Mouse (Mus musculus) myocyte (in vitro differentiated cells): ENCODE measurements around the gene Zfp423. TPM values are rescaled to one million over a fixed set of nuclear protein-coding genes. Genes with fewer than 3 reads are reported as not detected.

ENCODE experiments used
- H3K27me3 ChIP-seq: one replicate; pipeline ENCODE4 v1.6.1; 2011; ENCODE audit not compliant: control insufficient read depth, insufficient read depth, insufficient read length
- H3K36me3 ChIP-seq: one replicate; pipeline ENCODE4 v1.6.1; 2011; ENCODE audit not compliant: control insufficient read depth, insufficient read depth
- H3K4me2 ChIP-seq: one replicate; pipeline ENCODE4 v1.6.1; 2011; ENCODE audit warnings: low read depth, control low read depth
- H3K4me3 ChIP-seq: one replicate; pipeline ENCODE4 v1.5.1; 2011; ENCODE audit warnings: mild to moderate bottlenecking, control low read depth, moderate library complexity
- H3K79me2 ChIP-seq: one replicate; pipeline ENCODE4 v1.6.1; 2011; ENCODE audit not compliant: control insufficient read depth, insufficient read depth
- H3ac ChIP-seq: one replicate; pipeline ENCODE4 v1.6.1; 2011; ENCODE audit not compliant: control insufficient read depth, insufficient read length
- CEBPB ChIP-seq: IDR thresholded peaks from 2 replicates; pipeline ENCODE4 v1.6.1; 2011; ENCODE audit warnings: mild to moderate bottlenecking, moderate library complexity; ENCODE audit not compliant: poor library complexity, insufficient read depth, severe bottlenecking
- E2F4 ChIP-seq: IDR thresholded peaks from one replicate; pipeline ENCODE4 v1.6.1; 2011; ENCODE audit warnings: mild to moderate bottlenecking, control low read depth, moderate library complexity; ENCODE audit not compliant: insufficient read depth
- MAX ChIP-seq: IDR thresholded peaks from one replicate; pipeline ENCODE4 v1.6.1; 2011; ENCODE audit warnings: low read depth, mild to moderate bottlenecking, control low read depth
- MYOD1 ChIP-seq, 3 experiments: IDR thresholded peaks; one replicate each; pipeline ENCODE4 v1.6.1; 2011; ENCODE audit warnings: control low read depth in 2 of 3, low read depth in 2 of 3, mild to moderate bottlenecking in 2 of 3, moderate library complexity in 1 of 3; ENCODE audit not compliant: insufficient read length in 2 of 3, control insufficient read depth in 1 of 3
- MYOG ChIP-seq, 3 experiments: IDR thresholded peaks; one replicate each; pipeline ENCODE4 v1.6.1; 2011; ENCODE audit warnings: control low read depth in 2 of 3, low read depth in 2 of 3, mild to moderate bottlenecking in 2 of 3; ENCODE audit not compliant: insufficient read length in 2 of 3, control insufficient read depth in 1 of 3, insufficient read depth in 1 of 3
- POLR2A ChIP-seq: IDR thresholded peaks from one replicate; pipeline ENCODE4 v1.6.1; 2011; ENCODE audit warnings: low read depth, mild to moderate bottlenecking, control low read depth, moderate library complexity; ENCODE audit not compliant: insufficient read length
- POLR2AphosphoS2 ChIP-seq: IDR thresholded peaks from one replicate; pipeline ENCODE4 v1.6.1; 2011; ENCODE audit warnings: low read depth, control low read depth; ENCODE audit not compliant: insufficient read length
- REST ChIP-seq: IDR thresholded peaks from one replicate; pipeline ENCODE4 v1.6.1; 2011; ENCODE audit warnings: mild to moderate bottlenecking, control low read depth, moderate library complexity; ENCODE audit not compliant: insufficient read depth, insufficient read length
- SRF ChIP-seq: IDR thresholded peaks from one replicate; pipeline ENCODE4 v1.6.1; 2011; ENCODE audit warnings: low read depth; ENCODE audit not compliant: control insufficient read depth, insufficient read length
- TCF12 ChIP-seq: IDR thresholded peaks from one replicate; pipeline ENCODE4 v1.6.1; 2011; ENCODE audit warnings: mild to moderate bottlenecking, control low read depth; ENCODE audit not compliant: poor library complexity, insufficient read depth, severe bottlenecking
- TCF3 ChIP-seq: IDR thresholded peaks from one replicate; pipeline ENCODE4 v1.6.1; 2011; ENCODE audit warnings: low read depth, control low read depth; ENCODE audit not compliant: insufficient read length
- USF1 ChIP-seq: IDR thresholded peaks from one replicate; pipeline ENCODE4 v1.6.1; 2011; ENCODE audit warnings: low read depth, mild to moderate bottlenecking, control low read depth, moderate library complexity
- polyA plus RNA-seq: library from polyadenylated mRNA; unstranded; fragments of >200 nt; fragmentation: generic; extraction: Trizol; gene quantifications from one replicate; pipeline ENCODE4 v1.2.1, GENCODE M21; 2012; ENCODE audit warnings: missing spikeins

The Zfp423 gene
- polyA plus RNA-seq, 1 experiment = 0.04 TPM

- Histone ChIP-seq H3K36me3 (no peaks in the 10 kb centered on the region), H3K4me3 (no peak overlapping the region), H3K27me3 (peaks cover 30% of the 10 kb centered on the region), H3K4me2 (no peak overlapping the region), H3ac (no peak overlapping the region), H3K79me2 (no peaks in the 10 kb centered on the region)
- TF ChIP-seq POLR2AphosphoS2 = no peak
- TF ChIP-seq MYOG (IDR thresholded peaks at IDR 0.05; ENCODE audit: control insufficient read depth in 1 of 3, insufficient read depth in 1 of 3, insufficient read length in 2 of 3, low read depth in 2 of 3) = no peak
Observed at GRCm38 (mm10) chr8:87636226-87636742, 323.1 kb downstream of the Zfp423 start.

GRCm38 (mm10) chr8:87631776-87632175, 327.6 kb downstream of the Zfp423 start:
- Histone ChIP-seq H3K27me3 (peaks cover 13% of the 10 kb centered on the region), H3ac (no peak overlapping the region), H3K36me3 (no peaks in the 10 kb centered on the region), H3K4me2 (no peak overlapping the region), H3K79me2 (no peaks in the 10 kb centered on the region), H3K4me3 (no peak overlapping the region)
- TF ChIP-seq MYOD1 (IDR thresholded peaks at IDR 0.05; ENCODE audit: control insufficient read depth in 1 of 3, insufficient read length in 2 of 3, low read depth in 2 of 3) (no peak), TCF3 (no peak), POLR2A (no peak), SRF (no peak), REST (no peak), E2F4 (no peak), TCF12 (no peak), CEBPB (no peak)

GRCm38 (mm10) chr8:87629656-87630055, 329.7 kb downstream of the Zfp423 start:
- Histone ChIP-seq H3K79me2 (no peaks in the 10 kb centered on the region), H3K27me3 (peaks cover 9% of the 10 kb centered on the region), H3K4me3 (no peak overlapping the region), H3K36me3 (no peaks in the 10 kb centered on the region), H3ac (no peak overlapping the region), H3K4me2 (no peak overlapping the region)
- no peak for TF ChIP-seq REST

GRCm38 (mm10) chr8:87621181-87621580, 338.2 kb downstream of the Zfp423 start:
- Histone ChIP-seq H3K36me3 (no peaks in the 10 kb centered on the region), H3ac (no peak overlapping the region), H3K79me2 (no peaks in the 10 kb centered on the region), H3K27me3 (peaks cover 17% of the 10 kb centered on the region), H3K4me2 (no peak overlapping the region), H3K4me3 (no peak overlapping the region)
- no peak for TF ChIP-seq MAX
- TF ChIP-seq POLR2A = no peak
- no peak for TF ChIP-seq MYOD1 (IDR thresholded peaks at IDR 0.05; ENCODE audit: control insufficient read depth in 1 of 3, insufficient read length in 2 of 3, low read depth in 2 of 3)
- no peak for TF ChIP-seq E2F4
- TF ChIP-seq REST = no peak
- no peak for TF ChIP-seq USF1
- TF ChIP-seq TCF12 = no peak
- no peak for TF ChIP-seq TCF3
- TF ChIP-seq MYOG (IDR thresholded peaks at IDR 0.05; ENCODE audit: control insufficient read depth in 1 of 3, insufficient read depth in 1 of 3, insufficient read length in 2 of 3, low read depth in 2 of 3) = no peak
- no peak for TF ChIP-seq CEBPB
- TF ChIP-seq POLR2AphosphoS2 = no peak
- no peak for TF ChIP-seq SRF

DNA sequence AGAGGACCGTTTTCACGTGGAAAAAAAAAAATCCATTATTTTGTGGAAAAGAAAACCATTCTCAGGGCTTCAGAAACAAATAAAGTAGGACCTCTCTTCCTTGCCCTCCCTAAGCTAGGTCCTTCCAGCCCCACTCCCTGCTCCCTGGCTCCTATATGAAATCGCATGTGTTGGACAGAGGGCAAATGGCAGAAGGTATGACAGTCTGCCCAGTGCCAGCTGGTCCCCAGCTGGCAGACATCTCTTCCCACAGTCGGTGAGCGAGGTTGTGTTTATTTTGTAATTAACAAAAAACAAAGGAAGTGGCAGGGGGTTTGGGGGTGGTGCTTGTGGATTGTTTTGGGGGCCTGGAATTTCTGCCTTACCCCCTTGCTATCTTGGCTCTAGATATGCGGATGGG, 339.2 kb downstream of the Zfp423 start:
- no peak for TF ChIP-seq POLR2A
- TF ChIP-seq CEBPB = no peak
- H3K4me2 ChIP-seq = no peak overlapping the region
- H3K27me3 ChIP-seq = peaks cover 24% of the 10 kb centered on the region
- no peaks in the 10 kb centered on the region for H3K79me2 ChIP-seq
- no peak overlapping the region for H3K4me3 ChIP-seq
- H3K36me3 ChIP-seq = no peaks in the 10 kb centered on the region
- no peak overlapping the region for H3ac ChIP-seq

DNA sequence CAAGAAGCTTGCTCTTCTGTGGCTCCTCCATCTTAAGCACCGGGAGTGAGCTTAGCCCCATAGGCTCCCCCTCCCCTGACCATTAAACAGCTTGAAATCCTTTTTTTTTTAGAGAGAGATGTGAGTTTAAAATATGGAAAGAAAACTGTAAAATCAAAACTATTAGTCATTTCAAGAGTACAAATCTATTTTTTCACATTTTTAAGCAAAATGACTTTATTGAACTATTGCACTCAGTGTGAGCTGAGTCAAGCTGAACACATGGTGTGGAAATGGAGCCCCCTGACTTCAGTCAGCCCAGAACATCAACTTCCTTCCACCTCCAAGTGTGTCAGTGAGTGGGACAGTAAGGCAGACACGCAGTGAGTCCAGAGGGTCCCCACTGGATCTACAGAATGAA, 339.9 kb downstream of the Zfp423 start:
- no peaks in the 10 kb centered on the region for H3K79me2 ChIP-seq
- TF ChIP-seq CEBPB = no peak
- TF ChIP-seq TCF3 = no peak
- TF ChIP-seq SRF = no peak
- TF ChIP-seq E2F4 = no peak
- no peak for TF ChIP-seq MYOG (IDR thresholded peaks at IDR 0.05; ENCODE audit: control insufficient read depth in 1 of 3, insufficient read depth in 1 of 3, insufficient read length in 2 of 3, low read depth in 2 of 3)
- TF ChIP-seq MAX = no peak
- TF ChIP-seq USF1 = no peak
- no peak for TF ChIP-seq POLR2AphosphoS2
- no peak for TF ChIP-seq TCF12
- TF ChIP-seq REST = no peak
- no peak for TF ChIP-seq POLR2A
- TF ChIP-seq MYOD1 (IDR thresholded peaks at IDR 0.05; ENCODE audit: control insufficient read depth in 1 of 3, insufficient read length in 2 of 3, low read depth in 2 of 3) = no peak
- no peak overlapping the region for H3K4me2 ChIP-seq
- H3ac ChIP-seq = no peak overlapping the region
- no peaks in the 10 kb centered on the region for H3K36me3 ChIP-seq
- H3K4me3 ChIP-seq = no peak overlapping the region
- H3K27me3 ChIP-seq = peaks cover 24% of the 10 kb centered on the region
